Mouse (Mus musculus): ENCODE data around the gene Prg2. TPM values are rescaled to one million over a fixed set of nuclear protein-coding genes. Genes with fewer than 3 reads are reported as not detected.

Gene Prg2
- total and polyA plus RNA-seq, 2 experiments from 2014 or later = not detected

- no peak overlapping the region for H3K4me2 ChIP-seq (ENCODE audit: low read depth)
- H3K4me3 ChIP-seq (ENCODE audit: low read depth, low read length) = no peak overlapping the region
- H3K9me3 ChIP-seq (ENCODE audit: low read length) = no peaks in the 10 kb centered on the region
- H3K4me1 ChIP-seq (ENCODE audit: insufficient read depth) = no peaks in the 10 kb centered on the region
- DNase-seq (no peak), ATAC-seq (no peak)
- WGBS = 90% methylated on average over 2 of the region's 2 CpGs
- H3K27me3 ChIP-seq (ENCODE audit: insufficient read depth, low read length) = no peaks in the 10 kb centered on the region
- no peak overlapping the region for H3K9ac ChIP-seq
- no peak for TF ChIP-seq CTCF (IDR thresholded peaks at IDR 0.05; ENCODE audit: low read depth)
- H3K36me3 ChIP-seq (ENCODE audit: insufficient read depth) = no peaks in the 10 kb centered on the region
- H3K27ac ChIP-seq (ENCODE audit: low read depth, low read length) = no peak overlapping the region
Observed at GRCm38 (mm10) chr2:85009212-85009611, 29.0 kb downstream of the Prg2 start.

GRCm38 (mm10) chr2:85011906-85012604, 31.8 kb downstream of the Prg2 start:
- peak; percentile 30; the same call in 1 of the 2 replicates for ATAC-seq
- Histone ChIP-seq H3K4me1 (ENCODE audit: insufficient read depth) (no peaks in the 10 kb centered on the region), H3K4me2 (ENCODE audit: low read depth) (no peak overlapping the region), H3K9ac (no peak overlapping the region), H3K27ac (ENCODE audit: low read depth, low read length) (no peak overlapping the region), H3K4me3 (ENCODE audit: low read depth, low read length) (no peak overlapping the region), H3K27me3 (ENCODE audit: insufficient read depth, low read length) (no peaks in the 10 kb centered on the region), H3K9me3 (ENCODE audit: low read length) (no peaks in the 10 kb centered on the region), H3K36me3 (ENCODE audit: insufficient read depth) (no peaks in the 10 kb centered on the region)
- TF ChIP-seq CTCF (IDR thresholded peaks at IDR 0.05; ENCODE audit: low read depth) = no peak
- DNase-seq = peak; percentile 59
- WGBS = 65% methylated on average over 9 of the region's 9 CpGs

GRCm38 (mm10) chr2:85012679-85013078, 32.4 kb downstream of the Prg2 start:
- 75% methylated on average over 14 of the region's 14 CpGs for WGBS
- ATAC-seq (peak; percentile 68), DNase-seq (peak; percentile 71)
- no peak for TF ChIP-seq CTCF (IDR thresholded peaks at IDR 0.05; ENCODE audit: low read depth)
- Histone ChIP-seq H3K4me3 (ENCODE audit: low read depth, low read length) (no peak overlapping the region), H3K4me1 (ENCODE audit: insufficient read depth) (no peaks in the 10 kb centered on the region), H3K27me3 (ENCODE audit: insufficient read depth, low read length) (no peaks in the 10 kb centered on the region), H3K36me3 (ENCODE audit: insufficient read depth) (no peaks in the 10 kb centered on the region), H3K9me3 (ENCODE audit: low read length) (no peaks in the 10 kb centered on the region), H3K27ac (ENCODE audit: low read depth, low read length) (no peak overlapping the region), H3K9ac (no peak overlapping the region), H3K4me2 (ENCODE audit: low read depth) (no peak overlapping the region)

- Histone ChIP-seq H3K9me3 (ENCODE audit: low read length) (no peaks in the 10 kb centered on the region), H3K4me3 (ENCODE audit: low read depth, low read length) (no peak overlapping the region), H3K27ac (ENCODE audit: low read depth, low read length) (no peak overlapping the region), H3K4me1 (ENCODE audit: insufficient read depth) (no peaks in the 10 kb centered on the region), H3K36me3 (ENCODE audit: insufficient read depth) (no peaks in the 10 kb centered on the region), H3K9ac (no peak overlapping the region), H3K27me3 (ENCODE audit: insufficient read depth, low read length) (no peaks in the 10 kb centered on the region), H3K4me2 (ENCODE audit: low read depth) (no peak overlapping the region)
- TF ChIP-seq CTCF (IDR thresholded peaks at IDR 0.05; ENCODE audit: low read depth) = no peak
- ATAC-seq (no peak), DNase-seq (no peak)
- WGBS = 84% methylated on average over 5 of the region's 5 CpGs
Observed at GRCm38 (mm10) chr2:85013826-85014587, 33.7 kb downstream of the Prg2 start.

- WGBS = 35% methylated on average over 3 of the region's 3 CpGs
- no peaks in the 10 kb centered on the region for H3K27me3 ChIP-seq (ENCODE audit: insufficient read depth, low read length)
- no peak overlapping the region for H3K9ac ChIP-seq
- H3K36me3 ChIP-seq (ENCODE audit: insufficient read depth) = no peaks in the 10 kb centered on the region
- no peak overlapping the region for H3K27ac ChIP-seq (ENCODE audit: low read depth, low read length)
- no peak for TF ChIP-seq CTCF (IDR thresholded peaks at IDR 0.05; ENCODE audit: low read depth)
- H3K4me1 ChIP-seq (ENCODE audit: insufficient read depth) = no peaks in the 10 kb centered on the region
- ATAC-seq (0 out of 2 replicates have a peak, but pooled peaks have one; percentile 11), DNase-seq (no peak)
- H3K4me3 ChIP-seq (ENCODE audit: low read depth, low read length) = no peak overlapping the region
- H3K9me3 ChIP-seq (ENCODE audit: low read length) = no peaks in the 10 kb centered on the region
- no peak overlapping the region for H3K4me2 ChIP-seq (ENCODE audit: low read depth)
Observed at GRCm38 (mm10) chr2:85014588-85014982, 34.3 kb downstream of the Prg2 start.

GRCm38 (mm10) chr2:85022043-85022442, 41.8 kb downstream of the Prg2 start:
- Histone ChIP-seq H3K4me1 (ENCODE audit: insufficient read depth) (no peaks in the 10 kb centered on the region), H3K4me2 (ENCODE audit: low read depth) (no peak overlapping the region), H3K27me3 (ENCODE audit: insufficient read depth, low read length) (no peaks in the 10 kb centered on the region), H3K27ac (ENCODE audit: low read depth, low read length) (no peak overlapping the region), H3K9me3 (ENCODE audit: low read length) (no peaks in the 10 kb centered on the region), H3K9ac (no peak overlapping the region), H3K36me3 (ENCODE audit: insufficient read depth) (no peaks in the 10 kb centered on the region), H3K4me3 (ENCODE audit: low read depth, low read length) (no peak overlapping the region)
- ATAC-seq = peak; percentile 43
- DNase-seq = peak; percentile 39
- TF ChIP-seq CTCF (IDR thresholded peaks at IDR 0.05; ENCODE audit: low read depth) = peak; percentile 72
- WGBS = 24% methylated on average over 4 of the region's 4 CpGs

- H3K27ac ChIP-seq (ENCODE audit: low read depth, low read length) = no peak overlapping the region
- no peak overlapping the region for H3K4me2 ChIP-seq (ENCODE audit: low read depth)
- no peak overlapping the region for H3K9ac ChIP-seq
- H3K27me3 ChIP-seq (ENCODE audit: insufficient read depth, low read length) = no peaks in the 10 kb centered on the region
- ATAC-seq (no peak), DNase-seq (no peak)
- no peaks in the 10 kb centered on the region for H3K9me3 ChIP-seq (ENCODE audit: low read length)
- TF ChIP-seq CTCF (IDR thresholded peaks at IDR 0.05; ENCODE audit: low read depth) = no peak
- H3K4me3 ChIP-seq (ENCODE audit: low read depth, low read length) = no peak overlapping the region
- 66% methylated on average over 3 of the region's 3 CpGs for WGBS
- no peaks in the 10 kb centered on the region for H3K4me1 ChIP-seq (ENCODE audit: insufficient read depth)
- no peaks in the 10 kb centered on the region for H3K36me3 ChIP-seq (ENCODE audit: insufficient read depth)
Observed at GRCm38 (mm10) chr2:85026178-85026577, 45.9 kb downstream of the Prg2 start.

Measured in forebrain, postnatal 0 days (tissue).